Mouse (Mus musculus) activated CD4-positive, CD25-positive, alpha-beta regulatory T cell, adult 9 weeks (primary cell): ENCODE results near the gene Nup85. TPM values are rescaled to one million over a fixed set of nuclear protein-coding genes. Genes with fewer than 3 reads are reported as not detected.

Source experiments
- polyA plus RNA-seq: library from polyadenylated mRNA; unstranded; fragments of 100-300 nt; shearing (Covaris generic); gene quantifications from one replicate; pipeline ENCODE4 v1.2.1, GENCODE M21; 2017

Nup85 gene
- polyA plus RNA-seq, result 81.5 TPM

GRCm38 (mm10) chr11:115564064-115564809 is at the start of gene Nup85:
Gene Nup85 (plus strand): TSS chr11:115564434.

GRCm38 (mm10) chr11:115536038-115536681 is 28.1 kb upstream of the Nup85 start, which contains the start of gene Sumo2:
Gene Sumo2 (minus strand): TSS chr11:115536276.

DNA sequence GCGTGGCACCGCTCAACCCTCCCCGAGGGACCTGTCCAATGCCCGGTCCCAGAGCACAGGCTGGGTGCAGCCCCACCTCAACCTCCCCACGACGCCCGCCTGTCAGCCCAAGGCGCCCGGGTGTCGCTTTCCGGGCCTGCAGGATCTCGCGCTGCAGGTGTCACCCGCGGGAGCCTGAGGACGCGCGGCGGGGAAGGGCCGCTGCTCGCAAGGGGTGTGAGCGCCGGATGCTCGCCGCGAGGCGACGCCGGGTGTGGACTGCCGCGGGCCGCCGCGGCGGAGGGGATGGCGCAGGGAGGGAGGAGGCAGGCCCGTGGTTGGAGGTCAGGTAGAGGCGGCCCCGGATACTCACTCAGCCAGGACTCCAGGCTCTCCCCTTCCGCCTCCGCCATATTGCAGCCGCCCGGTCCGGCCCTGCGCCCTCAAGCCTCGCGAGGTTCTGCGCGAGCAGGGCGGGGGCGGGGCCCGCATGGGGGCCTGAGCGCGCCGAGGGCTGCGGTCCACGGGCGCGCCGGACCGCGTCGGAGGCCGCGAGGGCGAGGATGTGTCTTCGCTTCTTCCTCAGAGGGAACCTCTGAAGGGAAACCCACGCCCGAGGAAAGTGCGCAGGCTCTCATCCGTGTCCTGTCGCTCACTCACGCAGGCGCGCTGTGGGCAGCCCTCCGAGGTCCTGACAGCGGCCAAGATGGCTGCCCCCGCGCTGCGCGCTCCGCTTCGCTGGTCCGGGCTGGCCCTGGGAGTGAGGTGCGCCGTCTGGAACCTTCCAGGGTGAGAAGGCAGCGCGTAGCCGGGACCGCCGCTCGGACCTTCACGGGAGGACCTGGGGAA is 39.5 kb downstream of the Nup85 start, which contains the start of the genes Mrps7 and Gga3:
Gene Mrps7, plus strand, starts transcription at position 450 of the 828 bp plus-strand sequence.
Gene Gga3, minus strand, starts transcription at position 576 of the 828 bp plus-strand sequence.

GRCm38 (mm10) chr11:115612410-115613137 is 48.3 kb downstream of the Nup85 start, which contains the start of gene Mif4gd:
Gene Mif4gd (minus strand): TSS chr11:115612969.

GRCm38 (mm10) chr11:115627705-115628464 is 63.7 kb downstream of the Nup85 start, which contains the start of gene Slc25a19:
Gene Slc25a19 (minus strand): TSS chr11:115628295.

Other genes with a start within 250 kb of the Nup85 start
- not detected for gene Ush1g, start 242.4 kb upstream of the Nup85 start, polyA plus RNA-seq
- gene Otop3, start 229.7 kb upstream of the Nup85 start, polyA plus RNA-seq, result not detected
- gene Hid1, start 196.7 kb upstream of the Nup85 start, polyA plus RNA-seq, result 3.7 TPM
- not detected for gene Cdr2l, start 182.5 kb upstream of the Nup85 start, polyA plus RNA-seq
- gene Mrpl58, start 160.7 kb upstream of the Nup85 start, polyA plus RNA-seq, result 163 TPM
- 739 TPM for gene Atp5h, start 144.5 kb upstream of the Nup85 start, polyA plus RNA-seq
- gene Kctd2, start 144.3 kb upstream of the Nup85 start, polyA plus RNA-seq, result 3.2 TPM
- 0.13 TPM for gene Trim80, start 123.9 kb upstream of the Nup85 start, polyA plus RNA-seq
- gene Slc16a5, start 102.0 kb upstream of the Nup85 start, polyA plus RNA-seq, result 6.2 TPM
- 90.8 TPM for gene Armc7, start 88.8 kb upstream of the Nup85 start, polyA plus RNA-seq
- 379 TPM for gene Nt5c, start 72.6 kb upstream of the Nup85 start, polyA plus RNA-seq
- 580 TPM for gene Jpt1, start 50.0 kb upstream of the Nup85 start, polyA plus RNA-seq
- 787 TPM for gene Sumo2, start 28.2 kb upstream of the Nup85 start, polyA plus RNA-seq
- 61.6 TPM for gene Mrps7, start 39.5 kb downstream of the Nup85 start, polyA plus RNA-seq
- gene Gga3, start 39.6 kb downstream of the Nup85 start, polyA plus RNA-seq, result 61.9 TPM
- 204 TPM for gene Mif4gd, start 48.5 kb downstream of the Nup85 start, polyA plus RNA-seq
- gene Slc25a19, start 63.9 kb downstream of the Nup85 start, polyA plus RNA-seq, result 76.3 TPM
- 10.4 TPM for gene Grb2, start 144.2 kb downstream of the Nup85 start, polyA plus RNA-seq
- 34.3 TPM for gene Tmem94, start 201.0 kb downstream of the Nup85 start, polyA plus RNA-seq
- gene Caskin2, start 249.2 kb downstream of the Nup85 start, polyA plus RNA-seq, result 4.3 TPM